Mouse (Mus musculus): Measurements from ENCODE around the gene Snta1. TPM values are rescaled to one million over a fixed set of nuclear protein-coding genes. Genes with fewer than 3 reads are reported as not detected.

Gene Snta1
- total and polyA plus RNA-seq, 2 experiments from 2014 or later, result 66.9 to 139 TPM

GRCm38 (mm10) chr2:154426905-154427852 lies 19.3 kb upstream of the Snta1 start:
- TF ChIP-seq CTCF (IDR thresholded peaks at IDR 0.05; ENCODE audit: low read depth) (no peak), EP300 (IDR thresholded peaks at IDR 0.05; ENCODE audit: low read depth) (no peak)
- Histone ChIP-seq H3K4me1 (ENCODE audit: control insufficient read depth, insufficient read depth) (peaks cover 4% of the 10 kb centered on the region), H3K27ac (ENCODE audit: low read depth) (peak overlapping the region; percentile 74), H3K4me3 (ENCODE audit: low read depth, low read length) (peak overlapping the region; percentile 48), H3K4me2 (ENCODE audit: low read depth, low read length) (peak overlapping the region; percentile 85), H3K9ac (replicated peaks; ENCODE audit: low read depth, low read length) (peak overlapping the region; percentile 66), H3K27me3 (ENCODE audit: control insufficient read depth, insufficient read depth, low read length) (no peaks in the 10 kb centered on the region), H3K9me3 (replicated peaks; ENCODE audit: control insufficient read depth, low read length) (no peaks in the 10 kb centered on the region), H3K36me3 (replicated peaks; ENCODE audit: control insufficient read depth, insufficient read depth, low read length) (no peaks in the 10 kb centered on the region)
- WGBS, result 54% methylated on average over 11 of the region's 11 CpGs
- no peak for ATAC-seq (ENCODE audit: insufficient read depth, low read depth)
- no peak for DNase-seq (ENCODE audit: low spot score)

- H3K9ac ChIP-seq (replicated peaks; ENCODE audit: low read depth, low read length), result peak overlapping the region; percentile 66
- TF ChIP-seq EP300 (IDR thresholded peaks at IDR 0.05; ENCODE audit: low read depth) (no peak), CTCF (IDR thresholded peaks at IDR 0.05; ENCODE audit: low read depth) (no peak)
- H3K4me3 ChIP-seq (ENCODE audit: low read depth, low read length), result peak overlapping the region; percentile 48
- peak overlapping the region; percentile 85 for H3K4me2 ChIP-seq (ENCODE audit: low read depth, low read length)
- H3K27me3 ChIP-seq (ENCODE audit: control insufficient read depth, insufficient read depth, low read length), result no peaks in the 10 kb centered on the region
- 6% methylated on average over 25 of the region's 25 CpGs for WGBS
- H3K9me3 ChIP-seq (replicated peaks; ENCODE audit: control insufficient read depth, low read length), result no peaks in the 10 kb centered on the region
- H3K27ac ChIP-seq (ENCODE audit: low read depth), result peak overlapping the region; percentile 74
- DNase-seq (ENCODE audit: low spot score) (no peak), ATAC-seq (ENCODE audit: insufficient read depth, low read depth) (peak; percentile 68; the same call in 1 of the 2 replicates)
- peaks cover 4% of the 10 kb centered on the region for H3K4me1 ChIP-seq (ENCODE audit: control insufficient read depth, insufficient read depth)
- no peaks in the 10 kb centered on the region for H3K36me3 ChIP-seq (replicated peaks; ENCODE audit: control insufficient read depth, insufficient read depth, low read length)
Measured at GRCm38 (mm10) chr2:154426188-154426904, 18.4 kb upstream of the Snta1 start.

- no peak for ATAC-seq (ENCODE audit: insufficient read depth, low read depth)
- Histone ChIP-seq H3K4me2 (ENCODE audit: low read depth, low read length) (no peak overlapping the region), H3K9me3 (replicated peaks; ENCODE audit: control insufficient read depth, low read length) (no peaks in the 10 kb centered on the region), H3K36me3 (replicated peaks; ENCODE audit: control insufficient read depth, insufficient read depth, low read length) (no peaks in the 10 kb centered on the region), H3K4me3 (ENCODE audit: low read depth, low read length) (no peak overlapping the region), H3K4me1 (ENCODE audit: control insufficient read depth, insufficient read depth) (peaks cover 4% of the 10 kb centered on the region), H3K27me3 (ENCODE audit: control insufficient read depth, insufficient read depth, low read length) (no peaks in the 10 kb centered on the region), H3K27ac (ENCODE audit: low read depth) (no peak overlapping the region), H3K9ac (replicated peaks; ENCODE audit: low read depth, low read length) (no peak overlapping the region)
- no peak for DNase-seq (ENCODE audit: low spot score)
- WGBS, result 95% methylated on average over 3 of the region's 3 CpGs
- TF ChIP-seq EP300 (IDR thresholded peaks at IDR 0.05; ENCODE audit: low read depth) (no peak), CTCF (IDR thresholded peaks at IDR 0.05; ENCODE audit: low read depth) (0 out of 2 replicates have a peak, but pooled peaks have one; percentile 17)
Measured at GRCm38 (mm10) chr2:154425522-154425921, 17.6 kb upstream of the Snta1 start.

GRCm38 (mm10) chr2:154423548-154423947 lies 15.6 kb upstream of the Snta1 start:
- peaks cover 4% of the 10 kb centered on the region for H3K4me1 ChIP-seq (ENCODE audit: control insufficient read depth, insufficient read depth)
- 87% methylated on average over 2 of the region's 2 CpGs for WGBS
- H3K27me3 ChIP-seq (ENCODE audit: control insufficient read depth, insufficient read depth, low read length), result no peaks in the 10 kb centered on the region
- H3K4me2 ChIP-seq (ENCODE audit: low read depth, low read length), result no peak overlapping the region
- H3K9me3 ChIP-seq (replicated peaks; ENCODE audit: control insufficient read depth, low read length), result no peaks in the 10 kb centered on the region
- no peaks in the 10 kb centered on the region for H3K36me3 ChIP-seq (replicated peaks; ENCODE audit: control insufficient read depth, insufficient read depth, low read length)
- no peak overlapping the region for H3K9ac ChIP-seq (replicated peaks; ENCODE audit: low read depth, low read length)
- H3K4me3 ChIP-seq (ENCODE audit: low read depth, low read length), result no peak overlapping the region
- H3K27ac ChIP-seq (ENCODE audit: low read depth), result no peak overlapping the region
- DNase-seq (ENCODE audit: low spot score), result no peak
- TF ChIP-seq CTCF (IDR thresholded peaks at IDR 0.05; ENCODE audit: low read depth), result no peak
- no peak for TF ChIP-seq EP300 (IDR thresholded peaks at IDR 0.05; ENCODE audit: low read depth)
- no peak for ATAC-seq (ENCODE audit: insufficient read depth, low read depth)

GRCm38 (mm10) chr2:154422181-154422580 lies 14.3 kb upstream of the Snta1 start:
- Histone ChIP-seq H3K4me3 (ENCODE audit: low read depth, low read length) (no peak overlapping the region), H3K4me2 (ENCODE audit: low read depth, low read length) (no peak overlapping the region), H3K9me3 (replicated peaks; ENCODE audit: control insufficient read depth, low read length) (no peaks in the 10 kb centered on the region), H3K9ac (replicated peaks; ENCODE audit: low read depth, low read length) (no peak overlapping the region), H3K27me3 (ENCODE audit: control insufficient read depth, insufficient read depth, low read length) (no peaks in the 10 kb centered on the region), H3K27ac (ENCODE audit: low read depth) (no peak overlapping the region), H3K4me1 (ENCODE audit: control insufficient read depth, insufficient read depth) (no peaks in the 10 kb centered on the region), H3K36me3 (replicated peaks; ENCODE audit: control insufficient read depth, insufficient read depth, low read length) (no peaks in the 10 kb centered on the region)
- DNase-seq (ENCODE audit: low spot score), result no peak
- TF ChIP-seq CTCF (IDR thresholded peaks at IDR 0.05; ENCODE audit: low read depth) (no peak), EP300 (IDR thresholded peaks at IDR 0.05; ENCODE audit: low read depth) (no peak)
- ATAC-seq (ENCODE audit: insufficient read depth, low read depth), result no peak
- WGBS, result 72% methylated on average over 5 of the region's 5 CpGs

Measured in heart, postnatal 0 days (tissue).